Mouse (Mus musculus): ENCODE results near the gene Dusp3.

Gene Dusp3

GRCm38 (mm10) chr11:101935743-101936142, 51.1 kb downstream of the Dusp3 start:
- no peak for DNase-seq (ENCODE audit: low spot score)

- no peak for DNase-seq (ENCODE audit: low spot score)
These were observed 54.8 kb downstream of the Dusp3 start for GRCm38 (mm10) chr11:101931978-101932377.

DNA sequence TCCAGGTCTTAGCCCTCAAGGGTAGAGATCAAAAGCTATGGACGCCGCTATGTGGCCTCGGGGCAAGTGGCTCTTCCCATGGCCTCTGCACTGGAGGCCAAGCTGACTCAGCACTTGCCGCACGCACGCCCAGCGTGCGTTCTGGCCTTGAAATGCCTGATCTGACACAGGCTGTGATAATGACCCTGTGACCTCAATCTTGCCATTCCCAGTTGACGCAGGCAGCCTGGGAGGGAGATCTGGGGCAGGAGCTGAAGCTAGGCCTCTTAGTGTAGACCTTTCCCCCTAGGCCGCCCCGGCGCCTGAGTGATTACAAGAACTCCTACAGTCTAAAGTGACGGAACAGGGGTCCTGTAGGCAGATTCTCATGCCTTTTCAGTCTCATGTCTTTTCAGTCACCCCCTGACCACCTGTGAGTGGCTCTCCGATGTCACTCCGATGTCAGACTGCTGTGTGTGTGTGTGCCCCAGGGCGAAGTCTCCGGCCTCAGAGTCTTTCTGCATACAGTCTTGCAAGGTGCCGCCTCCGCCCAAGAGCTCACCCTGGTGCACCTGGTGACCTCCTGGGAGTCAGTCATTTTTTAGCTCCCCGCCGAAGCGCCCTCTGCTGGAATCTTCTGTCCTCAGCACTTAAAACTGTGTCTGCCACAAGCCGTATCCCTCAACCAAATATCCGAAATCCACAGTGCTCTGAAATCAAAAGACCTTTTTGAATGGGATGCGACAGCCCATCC, 58.6 kb downstream of the Dusp3 start:
- DNase-seq (ENCODE audit: low spot score): no peak

DNA sequence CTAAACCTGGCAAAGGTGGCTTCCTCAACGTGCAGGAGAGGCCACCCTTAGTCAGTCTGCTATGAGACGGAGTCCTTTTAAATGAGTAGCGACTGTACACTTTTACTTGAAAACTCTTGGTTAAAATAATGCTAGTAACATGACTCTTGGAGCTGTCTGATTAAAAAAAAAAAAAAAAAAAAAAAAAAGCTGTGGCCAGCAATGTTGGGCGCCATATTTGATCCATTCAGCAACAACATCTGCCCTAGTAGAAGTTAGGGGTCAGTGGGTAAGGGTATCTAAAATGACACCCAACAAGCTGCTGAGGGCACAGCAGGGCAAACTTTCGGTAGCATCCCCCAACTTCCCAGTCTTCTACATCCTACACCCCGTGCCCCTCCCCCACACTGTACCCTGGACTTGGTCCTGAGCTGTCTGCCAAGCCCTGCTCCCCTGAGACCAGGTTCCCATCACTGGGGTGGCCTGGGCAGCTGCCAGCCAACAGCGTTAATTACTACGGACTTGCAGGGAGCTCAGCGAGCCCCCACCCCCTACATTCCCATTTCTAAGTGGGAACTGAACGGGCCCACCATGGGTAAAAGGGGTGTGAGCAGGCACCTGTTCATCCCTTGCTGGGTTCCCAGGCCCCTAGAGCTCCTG, 59.7 kb downstream of the Dusp3 start:
- no peak for DNase-seq (ENCODE audit: low spot score)

- DNase-seq (ENCODE audit: low spot score): no peak
These were observed 61.2 kb downstream of the Dusp3 start for GRCm38 (mm10) chr11:101925636-101926035.

GRCm38 (mm10) chr11:101924441-101924976, 62.3 kb downstream of the Dusp3 start:
- no peak for DNase-seq (ENCODE audit: low spot score)

DNA sequence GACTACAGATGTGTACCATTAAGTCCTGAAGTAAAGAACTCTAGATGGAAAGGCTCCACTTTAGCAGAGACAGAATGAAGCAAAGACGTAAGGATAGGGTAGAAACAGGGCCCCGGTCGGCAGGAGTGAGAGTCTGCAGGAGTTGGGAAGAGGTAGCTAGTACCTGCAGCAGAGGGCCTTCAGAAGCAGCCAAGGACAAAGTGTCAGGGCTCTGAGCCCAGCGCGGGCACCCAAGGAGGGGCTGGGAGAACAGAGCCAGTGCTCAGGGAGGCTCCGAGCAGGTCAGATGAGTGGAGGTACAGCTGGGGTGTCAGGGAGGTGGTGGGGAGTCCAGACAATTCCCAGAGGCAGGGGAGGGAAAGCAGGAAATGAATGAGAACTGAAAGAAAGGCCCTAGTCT, 62.8 kb downstream of the Dusp3 start:
- DNase-seq (ENCODE audit: low spot score): no peak

GRCm38 (mm10) chr11:101921361-101921952, 65.4 kb downstream of the Dusp3 start:
- no peak for DNase-seq (ENCODE audit: low spot score)

All from urinary bladder, postnatal 25 days (tissue).